Mouse (Mus musculus): ENCODE measurements around the gene Cse1l. TPM values are rescaled to one million over a fixed set of nuclear protein-coding genes. Genes with fewer than 3 reads are reported as not detected.
A peak's percentile ranks its signal among the peaks of the same experiment; 100 is the strongest.

Gene Cse1l
- polyA plus RNA-seq (2012; rRNA removed), result 18.0 and 21.2 TPM in 2 replicates

DNA sequence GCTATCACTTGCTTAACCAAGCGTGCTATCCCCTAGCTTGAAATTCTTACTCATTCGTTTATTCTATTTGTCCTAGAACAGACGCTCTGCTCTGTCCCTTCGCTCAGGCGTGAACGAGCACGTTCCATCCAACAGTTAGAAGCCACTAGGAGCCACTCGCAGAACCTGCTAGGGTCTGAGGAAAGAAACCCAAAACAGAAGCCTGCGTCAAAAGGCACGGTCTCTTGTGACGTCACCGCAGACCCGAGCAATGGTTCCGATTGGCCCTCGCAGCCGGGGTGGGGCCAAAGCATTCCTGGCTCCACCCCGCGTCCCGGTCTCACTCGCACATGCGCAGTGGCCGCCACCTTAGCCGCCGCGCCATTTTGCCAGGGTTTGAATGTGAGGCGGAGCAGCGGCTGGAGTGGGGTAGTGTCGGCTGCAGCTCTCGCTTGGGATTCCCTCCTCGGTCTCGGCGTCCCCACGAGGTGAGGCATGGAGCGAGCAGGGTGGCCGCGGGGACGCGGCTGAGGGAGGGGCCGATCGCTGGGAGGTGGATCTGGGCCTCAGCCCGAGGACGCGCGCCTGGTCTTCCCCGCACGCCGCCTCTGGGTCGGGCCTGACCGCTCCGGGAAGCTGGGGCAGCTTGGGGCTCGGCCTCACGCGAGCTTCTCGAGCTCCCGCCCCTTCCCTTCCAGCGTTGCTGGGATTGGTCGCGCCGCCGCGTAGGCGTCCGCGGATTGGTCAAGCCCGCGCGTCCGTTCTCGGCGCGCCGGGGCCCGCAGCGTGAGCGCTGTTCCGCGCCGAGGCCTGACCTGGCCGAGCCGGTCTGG, at the start of gene Cse1l:
Gene Cse1l, plus strand, starts transcription at position 330 of the 812 bp plus-strand sequence.
- peak; percentile 63 for DNase-seq (ENCODE audit: low read depth)

DNA sequence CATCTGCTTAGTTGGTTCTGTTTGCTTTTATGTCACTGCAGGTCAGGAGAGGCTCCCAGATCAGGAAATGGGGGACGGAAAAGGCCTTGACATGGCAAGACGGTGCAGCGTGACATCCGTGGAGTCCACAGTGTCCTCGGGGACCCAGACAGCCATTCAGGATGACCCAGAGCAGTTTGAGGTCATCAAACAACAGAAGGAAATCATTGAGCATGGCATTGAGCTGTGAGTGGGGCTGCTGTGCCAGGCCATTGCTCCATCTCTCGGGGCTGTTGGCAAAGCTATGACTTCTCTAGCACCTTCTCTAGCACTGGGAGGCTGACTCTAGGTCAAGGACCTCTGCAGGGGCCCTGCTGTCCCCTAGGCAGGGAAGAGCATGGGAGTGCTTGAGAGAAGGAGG, 49.5 kb upstream of the Cse1l start:
- no peak for DNase-seq (ENCODE audit: low read depth)

DNA sequence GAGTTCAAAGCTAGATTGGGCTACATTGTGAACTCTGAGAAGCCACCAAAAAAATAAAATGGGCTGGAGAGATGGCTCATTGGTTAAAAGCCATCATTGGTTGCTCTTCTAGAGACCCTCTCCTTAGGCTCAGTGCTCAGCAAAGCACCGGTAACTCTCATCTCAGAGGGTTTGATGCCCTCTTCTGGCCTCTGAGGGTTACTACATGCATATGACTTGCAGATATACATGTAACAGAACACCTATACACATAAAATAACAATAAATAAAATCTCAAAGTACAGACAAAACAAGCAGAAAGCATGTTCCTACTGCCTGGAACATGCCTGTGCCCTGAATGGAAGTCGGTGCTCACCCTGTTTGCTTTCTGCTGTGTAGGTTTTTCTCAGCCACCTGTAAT, 48.7 kb upstream of the Cse1l start:
- DNase-seq (ENCODE audit: low read depth), result no peak

DNA sequence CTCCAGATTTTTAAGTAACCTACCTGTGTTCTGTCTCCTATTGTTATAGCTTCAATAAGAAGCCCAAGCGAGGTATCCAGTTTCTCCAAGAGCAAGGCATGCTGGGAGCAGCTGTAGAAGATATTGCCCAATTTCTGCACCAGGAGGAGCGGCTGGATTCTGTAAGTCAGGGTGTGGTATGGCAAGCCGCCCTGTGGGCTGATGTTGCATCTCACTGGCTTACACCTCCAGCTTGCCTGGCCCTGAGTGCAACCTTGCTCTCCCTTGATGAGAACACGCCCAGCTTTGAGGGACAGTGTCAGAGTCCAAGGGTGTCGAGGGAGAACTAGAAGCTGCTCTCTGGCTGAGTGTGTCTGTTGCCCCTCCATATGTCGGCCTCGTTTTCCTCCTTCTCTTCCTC, 46.6 kb upstream of the Cse1l start:
- peak; percentile 28 for DNase-seq (ENCODE audit: low read depth)

DNA sequence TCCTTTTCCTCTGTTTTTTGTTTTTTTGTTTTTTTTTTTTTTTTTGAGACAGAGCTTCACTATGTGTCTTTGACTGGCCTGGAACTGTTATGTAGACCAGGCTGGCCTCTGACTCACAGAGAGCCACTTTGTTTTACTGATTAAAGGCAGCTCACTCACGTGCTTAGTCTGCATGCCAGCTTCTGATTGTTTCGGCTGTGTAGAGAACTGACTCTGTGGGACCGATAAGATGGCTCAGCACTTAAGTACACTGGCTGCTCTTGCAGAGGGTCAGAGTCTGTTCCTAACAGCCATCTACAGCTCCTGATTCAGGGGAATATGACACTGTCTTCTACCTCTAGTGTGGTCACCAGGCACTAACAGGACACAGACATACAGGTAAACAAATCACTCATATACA, 43.3 kb upstream of the Cse1l start:
- no peak for DNase-seq (ENCODE audit: low read depth)

DNA sequence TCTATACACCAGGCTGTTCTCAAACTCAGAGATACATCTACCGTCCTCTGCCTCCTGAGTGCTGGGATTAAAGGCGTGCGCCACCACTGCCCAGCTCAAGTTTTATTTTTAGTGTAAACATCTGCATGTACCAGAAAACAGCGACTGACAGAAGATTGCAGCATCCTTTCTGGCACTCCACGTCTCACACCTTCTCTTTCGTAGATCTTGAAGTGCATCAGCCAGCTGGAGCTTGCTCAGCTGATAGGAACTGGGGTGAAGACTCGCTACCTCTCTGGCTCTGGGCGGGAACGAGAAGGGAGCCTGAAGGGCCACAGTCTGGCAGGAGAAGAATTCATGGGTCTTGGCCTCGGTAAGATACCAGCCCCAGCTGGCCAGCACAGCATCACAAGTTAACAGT, 40.4 kb upstream of the Cse1l start:
- DNase-seq (ENCODE audit: low read depth), result no peak

DNA sequence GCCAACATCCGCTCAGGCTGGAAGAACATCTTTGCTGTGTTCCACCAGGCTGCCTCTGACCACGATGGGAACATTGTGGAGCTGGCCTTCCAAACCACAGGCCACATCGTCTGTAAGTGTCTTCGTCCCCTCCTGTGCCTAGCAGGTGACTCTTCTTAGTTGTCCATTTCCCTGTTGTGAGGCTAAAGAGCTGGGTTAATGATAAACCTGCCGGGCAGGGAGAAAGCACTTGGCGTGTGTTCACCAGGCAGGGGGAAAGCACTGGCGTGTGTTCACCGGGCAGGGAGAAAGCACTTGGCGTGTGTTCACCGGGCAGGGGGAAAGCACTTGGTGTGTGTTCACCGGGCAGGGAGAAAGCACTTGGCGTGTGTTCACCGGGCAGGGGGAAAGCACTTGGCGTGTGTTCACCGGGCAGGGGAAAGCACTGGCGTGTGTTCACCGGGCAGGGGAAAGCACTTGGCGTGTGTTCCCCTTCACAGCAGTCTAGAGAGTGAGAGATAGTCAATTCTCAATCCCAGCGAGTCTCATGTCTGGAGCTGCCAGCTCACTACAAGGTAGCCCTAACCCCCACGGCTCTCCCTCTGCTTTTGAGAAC, 35.5 kb upstream of the Cse1l start:
- DNase-seq (ENCODE audit: low read depth), result no peak

DNA sequence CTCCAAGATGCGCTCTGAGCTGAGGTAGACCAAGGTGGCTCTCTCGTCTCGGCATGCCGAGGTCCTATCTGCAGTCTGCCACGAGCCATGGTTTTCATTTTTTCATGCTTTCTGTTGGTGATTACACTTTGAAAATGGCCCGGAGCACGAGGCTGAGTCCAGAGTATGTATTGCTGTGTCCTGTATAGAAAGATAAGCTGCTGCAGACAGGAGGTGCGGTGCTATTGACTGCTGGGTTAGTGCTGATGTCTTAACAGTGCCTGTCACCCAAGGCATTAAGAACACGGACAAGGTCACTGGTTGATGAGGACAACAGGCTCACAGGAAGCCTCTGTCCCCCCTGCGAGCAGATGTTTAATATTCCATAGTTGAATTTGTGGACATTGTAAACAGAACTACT, 34.9 kb upstream of the Cse1l start:
- no peak for DNase-seq (ENCODE audit: low read depth)

DNA sequence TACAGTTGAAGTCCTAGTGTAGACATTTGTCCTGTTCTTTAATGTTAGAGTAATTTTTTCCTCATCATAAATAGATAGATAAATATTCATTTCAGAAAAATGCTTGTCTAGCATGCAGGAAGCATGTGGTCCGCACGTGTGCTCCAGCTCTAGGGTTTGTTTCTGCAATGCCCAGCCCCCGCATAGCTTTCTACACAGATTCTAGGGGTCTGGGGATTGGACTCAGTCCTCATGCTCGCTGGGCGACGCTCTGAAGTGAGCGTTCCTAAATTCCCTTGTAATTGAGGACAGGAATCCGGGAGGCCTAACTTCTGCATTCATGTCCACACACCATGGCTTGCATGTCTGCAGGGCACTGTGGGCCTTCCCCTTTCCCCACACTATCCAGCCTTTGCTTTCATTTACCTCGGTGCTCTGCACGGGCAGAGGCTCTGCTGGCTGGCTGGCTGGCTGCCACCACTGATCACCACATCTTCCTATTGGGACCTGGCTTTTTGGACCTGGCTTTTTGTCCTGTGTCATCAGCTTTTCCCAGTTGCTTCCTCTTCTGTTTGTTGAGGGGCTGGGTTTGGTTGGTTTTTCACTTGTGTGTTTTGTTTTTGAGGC, 31.1 kb upstream of the Cse1l start:
- no peak for DNase-seq (ENCODE audit: low read depth)

DNA sequence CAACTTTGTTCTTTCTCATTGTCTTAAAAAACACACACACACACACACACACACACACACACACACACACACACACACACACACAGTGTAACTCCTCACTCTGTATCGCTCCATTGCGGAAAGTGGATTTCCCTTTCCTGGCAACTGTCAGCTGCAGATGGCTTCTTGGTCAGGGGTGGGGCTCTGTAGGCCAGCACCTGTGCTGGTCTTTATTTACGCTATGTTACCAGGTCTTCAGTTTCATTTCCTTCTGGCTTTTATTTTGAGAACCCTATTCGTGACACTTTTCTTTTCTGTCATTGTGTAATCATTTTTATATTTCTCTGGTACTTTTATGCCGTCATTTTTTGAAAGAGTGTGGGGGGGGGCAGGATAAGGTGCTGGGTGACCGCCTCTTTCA, 30.3 kb upstream of the Cse1l start:
- DNase-seq (ENCODE audit: low read depth), result no peak

DNA sequence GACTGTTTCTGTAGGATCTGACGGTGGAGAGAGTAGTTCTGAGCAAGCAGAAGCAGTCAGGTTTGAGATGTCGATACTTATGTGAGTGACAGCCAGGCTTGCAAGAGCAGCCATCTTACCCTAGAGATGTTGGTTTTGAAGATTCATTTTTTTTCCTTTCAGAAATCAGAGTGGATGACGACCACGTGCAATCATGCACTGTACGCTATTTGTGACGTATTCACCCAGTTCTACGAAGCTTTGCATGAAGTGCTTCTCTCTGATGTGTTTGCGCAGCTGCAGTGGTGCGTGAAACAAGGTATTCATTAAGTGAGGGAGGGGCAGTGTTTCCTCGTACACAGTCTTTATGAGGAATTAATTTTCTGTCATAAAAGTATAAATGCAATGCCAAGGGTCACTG, 29.5 kb upstream of the Cse1l start:
- DNase-seq (ENCODE audit: low read depth), result no peak

DNA sequence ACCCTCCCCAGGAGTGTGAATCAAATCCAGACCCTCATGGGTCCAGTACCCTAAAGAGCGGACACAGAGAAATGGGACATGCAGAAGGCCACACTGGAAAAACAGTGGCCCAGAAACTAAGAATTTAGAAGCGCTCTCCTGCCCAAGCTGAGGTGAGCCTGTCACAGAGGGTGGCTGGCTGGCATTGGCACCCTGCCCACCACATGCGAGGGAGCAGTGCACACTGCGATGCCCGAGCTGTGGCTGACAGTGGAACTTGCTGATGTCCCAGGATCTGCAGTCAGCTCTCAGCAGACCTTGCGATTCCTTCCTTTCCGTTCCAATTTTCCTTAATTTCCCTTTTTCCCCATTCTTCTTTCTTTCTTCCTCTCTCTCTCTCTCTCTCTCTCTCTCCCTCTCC, 20.8 kb upstream of the Cse1l start:
- DNase-seq (ENCODE audit: low read depth), result no peak

DNA sequence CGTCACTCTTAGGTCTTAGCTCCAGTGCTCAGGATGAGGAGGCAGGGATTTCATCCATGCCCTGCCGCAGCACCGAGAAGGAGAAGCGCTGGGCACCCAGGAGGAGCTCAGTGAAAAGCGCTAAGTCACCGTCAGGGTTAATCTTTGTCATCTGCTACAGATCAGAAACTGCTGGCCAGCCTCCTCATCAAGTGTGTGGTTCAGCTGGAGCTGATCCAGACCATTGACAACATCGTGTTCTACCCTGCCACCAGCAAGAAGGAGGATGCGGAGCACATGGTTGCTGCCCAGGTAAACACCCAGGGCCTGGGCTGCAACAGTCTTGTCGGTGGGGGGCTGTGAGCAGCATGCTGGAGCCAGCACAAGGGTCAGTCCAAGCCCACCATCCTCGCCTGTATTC, 20.2 kb upstream of the Cse1l start:
- DNase-seq (ENCODE audit: low read depth), result no peak

DNA sequence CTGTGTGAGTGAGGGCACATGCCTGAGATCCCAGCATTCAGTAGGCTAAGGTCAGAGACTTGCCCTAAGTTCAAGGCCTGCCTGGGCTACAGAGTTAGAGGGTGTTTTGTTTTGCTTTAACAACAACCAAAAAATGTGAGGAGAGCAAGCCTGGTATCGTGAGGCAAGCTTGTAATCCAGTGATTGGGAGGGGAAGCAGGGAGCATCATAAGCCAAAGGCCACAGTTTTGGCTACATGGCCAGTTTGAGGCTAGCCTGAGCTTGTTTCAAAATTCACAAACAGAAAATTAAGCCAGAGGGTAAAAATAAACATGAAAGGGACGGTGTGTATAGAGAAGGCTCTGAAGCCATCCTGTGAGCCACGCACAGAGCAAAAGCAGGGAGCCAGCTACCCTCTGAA, 19.6 kb upstream of the Cse1l start:
- DNase-seq (ENCODE audit: low read depth), result no peak

DNA sequence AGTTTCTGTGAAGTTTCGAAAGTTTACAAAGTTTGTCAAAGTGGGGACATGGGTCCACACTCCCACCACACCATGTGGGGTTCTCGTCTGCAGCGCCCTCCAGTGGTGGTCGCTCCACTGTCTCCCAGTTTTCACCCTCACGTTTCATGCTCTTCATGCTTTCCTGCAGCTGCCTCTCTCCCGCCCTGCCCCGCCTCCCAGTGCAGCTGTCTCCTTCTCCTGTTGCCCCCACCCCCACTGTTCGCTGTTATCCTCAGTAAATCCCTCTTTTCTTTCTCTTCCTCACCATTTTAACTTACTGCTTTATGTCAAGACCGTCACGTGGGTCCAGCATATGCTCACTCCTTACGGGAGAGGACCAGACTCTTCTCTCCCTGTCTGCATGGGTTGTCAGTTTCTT, 18.0 kb upstream of the Cse1l start:
- DNase-seq (ENCODE audit: low read depth), result no peak

DNA sequence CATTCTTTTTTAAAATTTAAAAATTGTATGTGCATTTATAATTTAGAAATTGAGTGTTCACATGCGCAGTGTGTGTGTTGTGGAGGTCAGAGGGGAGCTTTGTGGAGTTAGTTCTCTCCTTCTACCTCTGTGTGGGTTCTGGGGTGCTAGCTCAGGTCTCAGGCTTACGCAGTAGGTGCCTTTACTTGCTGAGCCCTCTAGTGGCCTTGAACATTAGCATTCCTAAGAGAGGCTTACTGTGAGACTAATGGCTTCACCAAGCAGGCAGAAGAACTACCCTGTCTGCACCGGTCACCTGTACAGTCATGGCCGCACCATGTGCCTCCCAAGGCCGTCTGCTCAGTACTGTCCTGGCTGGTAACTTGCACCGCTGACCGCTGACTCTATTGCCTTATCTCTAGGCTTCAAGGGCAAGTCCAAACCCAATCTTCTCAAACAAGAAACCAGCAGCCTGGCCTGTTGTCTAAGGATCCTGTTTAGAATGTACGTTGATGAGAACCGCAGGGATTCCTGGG, 14.4 kb upstream of the Cse1l start:
- no peak for DNase-seq (ENCODE audit: low read depth)

DNA sequence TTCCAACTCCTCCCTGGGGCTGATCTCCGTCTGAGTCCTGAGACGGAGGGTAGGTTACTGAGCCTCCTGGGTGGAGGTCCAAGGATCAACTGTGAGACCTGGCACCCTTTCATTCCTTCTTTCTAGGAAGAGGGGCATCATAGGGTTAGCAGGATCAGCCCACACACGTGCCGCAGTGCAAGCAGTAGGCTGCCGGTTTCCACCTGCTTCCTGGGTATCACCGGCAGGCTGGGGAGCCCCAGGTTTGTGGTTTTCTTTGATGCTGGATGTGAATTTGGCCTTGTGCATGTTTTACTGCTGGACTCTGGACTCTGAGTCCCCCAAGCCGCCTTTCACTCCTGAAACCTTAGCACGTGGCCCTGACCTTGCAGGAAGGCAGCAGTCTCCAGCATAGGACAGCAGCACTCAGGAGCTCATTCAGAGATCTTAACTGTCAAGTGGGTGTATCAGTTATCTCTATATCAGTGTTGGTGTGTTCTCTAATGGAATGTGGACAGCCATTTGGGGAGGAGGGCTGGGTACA, 13.6 kb upstream of the Cse1l start:
- DNase-seq (ENCODE audit: low read depth), result no peak

DNA sequence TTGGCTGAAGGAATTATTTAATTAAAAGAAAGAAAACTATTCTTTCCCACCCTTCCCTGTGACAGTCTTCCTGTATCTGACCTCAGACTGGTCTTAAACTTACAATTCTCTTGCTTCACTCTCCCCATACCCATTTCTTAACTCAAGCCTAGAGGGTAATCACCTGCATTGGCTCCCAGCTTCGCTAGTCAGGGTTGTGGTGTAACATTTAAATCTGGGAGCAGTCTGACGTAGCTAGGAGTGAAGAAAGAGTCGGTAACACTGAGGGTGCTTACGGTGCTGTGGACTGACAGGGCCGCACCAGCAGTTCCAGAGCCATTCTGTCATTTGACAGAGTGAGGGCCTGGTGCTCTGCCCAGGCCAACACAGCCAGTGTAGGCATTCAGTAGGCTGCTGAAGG, 12.8 kb upstream of the Cse1l start:
- peak; percentile 75 for DNase-seq (ENCODE audit: low read depth)

DNA sequence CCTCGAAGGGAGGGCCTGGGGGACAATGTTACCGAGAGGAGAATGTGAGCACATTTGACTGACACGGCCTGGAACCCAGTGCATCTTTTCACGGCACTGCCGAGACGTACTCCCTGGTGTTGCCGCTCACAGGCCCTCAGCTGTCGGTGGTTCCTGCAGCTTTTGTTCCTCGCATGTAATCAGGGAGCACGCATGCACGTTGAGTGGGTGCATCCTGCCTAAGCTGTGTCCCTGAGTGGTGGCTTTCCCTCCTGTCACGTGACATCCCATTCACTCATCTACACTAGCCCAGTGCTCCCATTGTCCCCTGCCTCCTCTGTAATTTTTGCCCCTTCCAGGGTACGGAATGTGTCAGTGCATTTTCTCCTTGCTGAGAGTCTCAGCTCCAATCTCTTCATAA, 9.5 kb upstream of the Cse1l start:
- no peak for DNase-seq (ENCODE audit: low read depth)

DNA sequence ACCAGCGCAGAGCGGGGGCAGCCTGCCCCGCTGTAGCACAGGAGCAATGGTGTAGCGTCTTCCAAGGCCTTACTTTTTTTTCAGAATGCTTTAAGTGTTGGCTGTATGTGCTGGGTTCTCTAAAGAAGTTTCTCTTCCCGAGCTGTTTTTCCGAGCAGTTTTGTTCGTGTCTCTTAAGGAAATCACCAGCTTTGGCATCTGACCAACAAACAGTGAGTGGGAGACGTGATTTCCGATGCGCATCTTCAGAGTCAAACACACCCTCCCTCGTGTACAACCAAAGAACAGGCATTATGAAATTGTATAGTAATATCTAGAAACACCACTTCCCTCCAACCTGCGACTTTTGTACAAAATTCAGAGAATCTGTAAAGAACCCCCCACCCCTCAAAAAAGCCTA, 8.9 kb upstream of the Cse1l start:
- DNase-seq (ENCODE audit: low read depth), result no peak

DNA sequence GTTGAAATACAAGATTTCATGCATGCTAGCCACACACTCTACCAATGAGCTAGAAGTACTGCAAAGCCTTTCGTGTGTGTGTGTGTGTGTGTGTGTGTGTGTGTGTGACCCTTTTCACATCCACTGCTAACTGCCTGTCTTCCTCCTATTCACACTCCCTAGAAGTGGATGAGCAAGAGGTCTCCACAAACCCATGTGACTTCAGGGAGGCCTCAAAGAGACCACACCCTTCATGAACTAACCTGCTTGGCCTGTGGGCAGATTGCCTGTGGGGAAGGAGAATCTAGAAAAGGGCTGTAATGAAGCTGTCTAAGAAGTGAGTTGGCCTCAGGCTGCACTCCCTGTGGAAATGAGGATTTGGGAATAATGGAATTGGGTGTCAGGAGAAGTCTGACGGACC, 6.7 kb upstream of the Cse1l start:
- DNase-seq (ENCODE audit: low read depth), result no peak

DNA sequence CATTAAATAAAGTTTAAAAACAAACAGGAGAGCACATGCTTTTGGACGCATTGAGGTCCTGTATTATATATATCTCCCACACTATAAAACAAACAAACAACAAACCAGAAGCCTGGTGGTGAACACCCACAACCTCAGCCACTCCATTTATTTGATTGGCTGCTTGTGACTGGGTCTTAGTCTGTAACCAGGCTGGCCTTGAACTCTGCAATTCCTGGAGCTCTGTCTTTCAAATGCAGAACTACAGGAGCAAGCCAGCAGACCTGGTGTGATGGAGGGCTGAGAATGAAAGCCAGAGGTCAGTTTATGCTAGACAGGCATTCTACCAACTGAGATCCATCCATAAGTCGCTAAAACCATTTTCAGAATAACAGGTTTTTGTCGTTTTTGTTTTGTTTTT, 6.1 kb upstream of the Cse1l start:
- no peak for DNase-seq (ENCODE audit: low read depth)

All from gonadal fat pad, adult 2 months (tissue).